Mouse (Mus musculus) midbrain, embryonic 16.5 days (tissue): ENCODE results near the gene A930002H24Rik. TPM values are rescaled to one million over a fixed set of nuclear protein-coding genes. Genes with fewer than 3 reads are reported as not detected.
"Not testable (repeated sequence)": the region's sequence is repeated elsewhere in the genome, so short reads cannot be mapped to it uniquely, and the experiment has no call there.

Source experiments
- ATAC-seq: fragments of 200-750 bp; cut with Nextera tagmentation; 2 replicates; pipeline ENCODE4 v1.8.0; 2017; ENCODE audit warnings: moderate TSS enrichment
- H3K27ac ChIP-seq: fragments of 300-500 bp; sonication (generic); 2 replicates; pipeline ENCODE4 v1.5.1; 2014; ENCODE audit warnings: mild to moderate bottlenecking, low read length, mixed read lengths
- H3K27me3 ChIP-seq: fragments of 300-500 bp; sonication (generic); 2 replicates; pipeline ENCODE4 v1.6.1; 2014; ENCODE audit warnings: low read depth, low read length, mixed read lengths; ENCODE audit not compliant: control insufficient read depth, insufficient read depth
- H3K36me3 ChIP-seq: fragments of 300-500 bp; sonication (generic); 2 replicates; pipeline ENCODE4 v1.6.1; 2014; ENCODE audit warnings: mild to moderate bottlenecking, low read length, moderate library complexity, mixed read lengths; ENCODE audit not compliant: control insufficient read depth, insufficient read depth
- H3K4me1 ChIP-seq: fragments of 300-500 bp; sonication (generic); 2 replicates; pipeline ENCODE4 v1.6.1; 2014; ENCODE audit warnings: mild to moderate bottlenecking, low read length, mixed read lengths; ENCODE audit not compliant: control insufficient read depth, insufficient read depth
- H3K4me2 ChIP-seq: fragments of 300-500 bp; sonication (generic); 2 replicates; pipeline ENCODE4 v1.6.1; 2014; ENCODE audit warnings: mild to moderate bottlenecking, low read length, mixed read lengths
- H3K4me3 ChIP-seq: fragments of 300-500 bp; sonication (generic); 2 replicates; pipeline ENCODE4 v1.5.1; 2014; ENCODE audit warnings: low read depth, mild to moderate bottlenecking, low read length, moderate library complexity, mixed read lengths
- H3K9ac ChIP-seq: fragments of 300-500 bp; sonication (generic); 2 replicates; pipeline ENCODE4 v1.6.1; 2014; ENCODE audit warnings: low read depth, low read length, mixed read lengths
- H3K9me3 ChIP-seq: fragments of 300-500 bp; sonication (generic); replicated peaks from 2 replicates; pipeline ENCODE4 v1.6.1; 2014; ENCODE audit warnings: mild to moderate bottlenecking, low read length, mixed read lengths; ENCODE audit not compliant: control insufficient read depth, poor library complexity, severe bottlenecking
- WGBS: fragments of 180-500 bp; shearing (Covaris S2); extraction: QIAGEN DNeasy Blood & Tissue Kit; methylation state at CpG from one replicate; pipeline ENCODE4 v1.1.7; 2014; 5-methylcytosine and 5-hydroxymethylcytosine counted together
- polyA plus RNA-seq: library from polyadenylated mRNA; unstranded; fragments of >200 nt; fragmentation: Nextera tagmentation; extraction: Ambion mirVana; gene quantifications from 2 replicates; pipeline ENCODE4 v1.2.1, GENCODE M21; 2015

Gene A930002H24Rik
- polyA plus RNA-seq, 1 experiment from 2014 or later, result 2.3 TPM

GRCm38 (mm10) chr17:63864171-63864571 is 580 bp upstream of the A930002H24Rik start:
- peak overlapping the region; percentile 81 for H3K9ac ChIP-seq
- H3K36me3 ChIP-seq, result no peaks in the 10 kb centered on the region
- H3K4me3 ChIP-seq, result peak overlapping the region; percentile 66
- H3K9me3 ChIP-seq, result no peaks in the 10 kb centered on the region
- peak; percentile 81 for ATAC-seq
- WGBS, result under 1% methylated on average over 38 of the region's 48 CpGs
- peak overlapping the region; percentile 54 for H3K4me2 ChIP-seq
- peaks cover 12% of the 10 kb centered on the region for H3K4me1 ChIP-seq
- peak overlapping the region; percentile 87 for H3K27ac ChIP-seq
- H3K27me3 ChIP-seq, result no peaks in the 10 kb centered on the region

GRCm38 (mm10) chr17:63863012-63863630 is 470 bp downstream of the A930002H24Rik start, which contains the start of gene Fer:
Fer (plus strand) TSS chr17:63863062.
- no peak; the same call in 1 of the 2 replicates for ATAC-seq
- Histone ChIP-seq H3K9me3 (no peaks in the 10 kb centered on the region), H3K9ac (peak within 1 kb of the TSS; percentile 81), H3K4me1 (peaks cover 12% of the 10 kb centered on the region), H3K4me3 (peak within 1 kb of the TSS; percentile 66), H3K4me2 (peak within 1 kb of the TSS; percentile 77), H3K36me3 (no peaks in the 10 kb centered on the region), H3K27ac (peak within 1 kb of the TSS; percentile 87), H3K27me3 (no peaks in the 10 kb centered on the region)
- 2% methylated on average over 41 of the region's 41 CpGs for WGBS

GRCm38 (mm10) chr17:63862399-63862798 is 1.2 kb downstream of the A930002H24Rik start:
- Histone ChIP-seq H3K9ac (no peak overlapping the region), H3K4me1 (peaks cover 12% of the 10 kb centered on the region), H3K4me2 (no peak overlapping the region; the same call in 1 of the 2 replicates), H3K9me3 (no peaks in the 10 kb centered on the region), H3K27ac (no peak overlapping the region), H3K4me3 (no peak overlapping the region), H3K36me3 (no peaks in the 10 kb centered on the region), H3K27me3 (no peaks in the 10 kb centered on the region)
- ATAC-seq, result no peak
- 76% methylated on average over 3 of the region's 3 CpGs for WGBS

- Histone ChIP-seq H3K27ac (no peak overlapping the region), H3K4me2 (no peak overlapping the region), H3K4me1 (peaks cover 12% of the 10 kb centered on the region), H3K36me3 (no peaks in the 10 kb centered on the region), H3K4me3 (no peak overlapping the region), H3K9ac (no peak overlapping the region), H3K9me3 (no peaks in the 10 kb centered on the region), H3K27me3 (no peaks in the 10 kb centered on the region)
- ATAC-seq, result no peak
- whole genome bisulfite sequencing, result 45% methylated on average over 4 of the region's 4 CpGs
These were observed 2.6 kb downstream of the A930002H24Rik start for GRCm38 (mm10) chr17:63860988-63861387.

- no peaks in the 10 kb centered on the region for H3K9me3 ChIP-seq
- 92% methylated on average over 7 of the region's 7 CpGs for WGBS
These were observed 6.5 kb downstream of the A930002H24Rik start for GRCm38 (mm10) chr17:63857023-63857544.

GRCm38 (mm10) chr17:63850016-63850415 is 13.6 kb downstream of the A930002H24Rik start:
- Histone ChIP-seq H3K9me3 (no peaks in the 10 kb centered on the region), H3K4me3 (no peak overlapping the region)

More at GRCm38 (mm10) chr17:63857023-63857544, 6.5 kb downstream of the A930002H24Rik start:
- Histone ChIP-seq H3K4me1 (no peaks in the 10 kb centered on the region), H3K27me3 (no peaks in the 10 kb centered on the region), H3K27ac (no peak overlapping the region), H3K4me3 (no peak overlapping the region), H3K9ac (no peak overlapping the region), H3K4me2 (no peak overlapping the region), H3K36me3 (no peaks in the 10 kb centered on the region)
- ATAC-seq, result no peak

GRCm38 (mm10) chr17:63849566-63849965 is 14.0 kb downstream of the A930002H24Rik start:
- WGBS, result under 1% methylated on average over 22 of the region's 22 CpGs
- Histone ChIP-seq H3K4me3 (peak overlapping the region; percentile 59), H3K4me1 (no peaks in the 10 kb centered on the region), H3K27ac (peak overlapping the region; percentile 31), H3K27me3 (no peaks in the 10 kb centered on the region), H3K36me3 (no peaks in the 10 kb centered on the region), H3K9me3 (no peaks in the 10 kb centered on the region), H3K4me2 (peak overlapping the region; percentile 71), H3K9ac (peak overlapping the region; percentile 79)
- peak; percentile 99 for ATAC-seq

More at GRCm38 (mm10) chr17:63850016-63850415, 13.6 kb downstream of the A930002H24Rik start:
- no peak overlapping the region for H3K9ac ChIP-seq
- WGBS, result 82% methylated on average over 9 of the region's 9 CpGs
- H3K36me3 ChIP-seq, result no peaks in the 10 kb centered on the region
- H3K27ac ChIP-seq, result no peak overlapping the region
- no peaks in the 10 kb centered on the region for H3K27me3 ChIP-seq
- H3K4me1 ChIP-seq, result no peaks in the 10 kb centered on the region
- no peak overlapping the region for H3K4me2 ChIP-seq
- ATAC-seq, result peak; percentile 16; the same call in 1 of the 2 replicates

- Histone ChIP-seq H3K4me3 (peak overlapping the region; percentile 59), H3K9ac (peak overlapping the region; percentile 79), H3K36me3 (no peaks in the 10 kb centered on the region), H3K4me2 (peak overlapping the region; percentile 71), H3K27me3 (no peaks in the 10 kb centered on the region), H3K9me3 (no peaks in the 10 kb centered on the region), H3K27ac (peak overlapping the region; percentile 31), H3K4me1 (no peaks in the 10 kb centered on the region)
- WGBS, result 2% methylated on average over 6 of the region's 6 CpGs
- peak; percentile 46 for ATAC-seq
These were observed 14.4 kb downstream of the A930002H24Rik start for GRCm38 (mm10) chr17:63849151-63849550.

- H3K36me3 ChIP-seq, H3K9me3 ChIP-seq, H3K9ac ChIP-seq, H3K4me2 ChIP-seq, H3K27ac ChIP-seq, H3K27me3 ChIP-seq, H3K4me1 ChIP-seq, ATAC-seq, H3K4me3 ChIP-seq: not testable (repeated sequence)
- WGBS, result 95% methylated on average over 3 of the region's 3 CpGs
These were observed 17.8 kb downstream of the A930002H24Rik start for GRCm38 (mm10) chr17:63845766-63846165.
